Mouse (Mus musculus) megakaryocyte progenitor cell, adult 5-6 weeks (primary cell): ENCODE results near the gene Atg7. TPM values are rescaled to one million over a fixed set of nuclear protein-coding genes. Genes with fewer than 3 reads are reported as not detected.
A peak's percentile ranks its signal among the peaks of the same experiment; 100 is the strongest.

ENCODE experiments used
- ATAC-seq: replicated peaks from 2 replicates; pipeline ENCODE4 v1.8.0; 2016; ENCODE audit warnings: mild to moderate bottlenecking, moderate TSS enrichment, inconsistent platforms; ENCODE audit not compliant: poor library complexity
- total RNA-seq, 2 experiments: library from RNA; stranded (forward) in 1 of 2; stranded (reverse) in 1 of 2; fragments of 157-497, 149-512 nt in 1 of 2; fragments of 200-1000 nt in 1 of 2; gene quantifications; 2 replicates each; pipeline versions ENCODE4 v1.2.3 to v1.2.4; 2015 to 2017

The Atg7 gene
- total RNA-seq, 2 experiments from 2014 or later = 17.5 to 18.1 TPM

GRCm38 (mm10) chr6:114896281-114896680 is 253.4 kb downstream of the Atg7 start:
- ATAC-seq = no peak

- peak; percentile 12 for ATAC-seq
Measured at GRCm38 (mm10) chr6:114898949-114899348, 256.1 kb downstream of the Atg7 start.

- ATAC-seq = peak; percentile 40
Measured at GRCm38 (mm10) chr6:114899652-114900051, 256.8 kb downstream of the Atg7 start.

- no peak for ATAC-seq
Measured at GRCm38 (mm10) chr6:114900194-114900593, 257.3 kb downstream of the Atg7 start.

- peak; percentile 53 for ATAC-seq
Measured at GRCm38 (mm10) chr6:114901321-114901824, 258.5 kb downstream of the Atg7 start.

- ATAC-seq = 0 out of 2 replicates have a peak, but pooled peaks have one; percentile 7
Measured at GRCm38 (mm10) chr6:114901921-114902320, 259.0 kb downstream of the Atg7 start.

- peak; percentile 32 for ATAC-seq
Measured at GRCm38 (mm10) chr6:114904233-114904632, 261.3 kb downstream of the Atg7 start.

- no peak for ATAC-seq
Measured at GRCm38 (mm10) chr6:114904818-114905217, 261.9 kb downstream of the Atg7 start.

GRCm38 (mm10) chr6:114905253-114906028 is 262.5 kb downstream of the Atg7 start:
- ATAC-seq = no peak

- no peak for ATAC-seq
Measured at GRCm38 (mm10) chr6:114906209-114906608, 263.3 kb downstream of the Atg7 start.

GRCm38 (mm10) chr6:114907459-114907858 is 264.6 kb downstream of the Atg7 start:
- ATAC-seq = peak; percentile 61

GRCm38 (mm10) chr6:114909801-114910200 is 266.9 kb downstream of the Atg7 start:
- ATAC-seq = no peak

Other genes with a start within 250 kb of the Atg7 start
- 0.17 TPM in 1 of 2 replicates, not detected in the other for gene Hrh1, start 245.2 kb upstream of the Atg7 start, total RNA-seq (2015)
- 0.17 TPM in 1 of 2 replicates, not detected in the other for gene Hrh1, start 245.2 kb upstream of the Atg7 start, total RNA-seq (2017)